Mouse (Mus musculus): ENCODE data around the gene Nrd1.

Nrd1 gene

GRCm38 (mm10) chr4:109025061-109025460 lies 24.6 kb downstream of the Nrd1 start:
- intact Hi-C loops (cut with DNase I): no loop called here

GRCm38 (mm10) chr4:109026543-109026942 lies 26.1 kb downstream of the Nrd1 start:
- intact Hi-C loops (cut with DNase I): no loop called here

- intact Hi-C loops (cut with DNase I): no loop called here
These were observed 29.4 kb downstream of the Nrd1 start for GRCm38 (mm10) chr4:109029857-109030256.

GRCm38 (mm10) chr4:109030266-109030665 lies 29.8 kb downstream of the Nrd1 start:
- intact Hi-C loops (cut with DNase I): no loop called here

GRCm38 (mm10) chr4:109036327-109036726 lies 35.9 kb downstream of the Nrd1 start:
- intact Hi-C loops (cut with DNase I): no loop called here

- intact Hi-C loops (cut with DNase I): no loop called here
These were observed 42.3 kb downstream of the Nrd1 start for GRCm38 (mm10) chr4:109042739-109043138.

- intact Hi-C loops (cut with DNase I): no loop called here
These were observed 42.8 kb downstream of the Nrd1 start for GRCm38 (mm10) chr4:109043294-109043693.

GRCm38 (mm10) chr4:109043756-109044155 lies 43.3 kb downstream of the Nrd1 start:
- intact Hi-C loops (cut with DNase I): no loop called here

- intact Hi-C loops (cut with DNase I): no loop called here
These were observed 47.8 kb downstream of the Nrd1 start for GRCm38 (mm10) chr4:109048258-109048657.

- intact Hi-C loops (cut with DNase I): no loop called here
These were observed 51.8 kb downstream of the Nrd1 start for GRCm38 (mm10) chr4:109052282-109052681.

- intact Hi-C loops (cut with DNase I): no loop called here
These were observed 53.5 kb downstream of the Nrd1 start for GRCm38 (mm10) chr4:109054003-109054402.

GRCm38 (mm10) chr4:109056351-109056750 lies 55.9 kb downstream of the Nrd1 start:
- intact Hi-C loops (cut with DNase I): loop anchor here (5.0 kb wide), 1 partner anchor 91 kb away; no protein-coding TSS in a partner anchor

- intact Hi-C loops (cut with DNase I): loop anchor here (5.0 kb wide), 1 partner anchor 90 kb away; no protein-coding TSS in a partner anchor
These were observed 57.2 kb downstream of the Nrd1 start for GRCm38 (mm10) chr4:109057640-109058039.

GRCm38 (mm10) chr4:109059255-109059821 lies 58.9 kb downstream of the Nrd1 start:
- intact Hi-C loops (cut with DNase I): loop anchor here (5.0 kb wide), 1 partner anchor 88 kb away; no protein-coding TSS in a partner anchor

GRCm38 (mm10) chr4:109064941-109065340 lies 64.5 kb downstream of the Nrd1 start:
- intact Hi-C loops (cut with DNase I): no loop called here

- intact Hi-C loops (cut with DNase I): no loop called here
These were observed 65.3 kb downstream of the Nrd1 start for GRCm38 (mm10) chr4:109065714-109066113.

GRCm38 (mm10) chr4:109072891-109073290 lies 72.4 kb downstream of the Nrd1 start:
- intact Hi-C loops (cut with DNase I): no loop called here

- intact Hi-C loops (cut with DNase I): no loop called here
These were observed 72.8 kb downstream of the Nrd1 start for GRCm38 (mm10) chr4:109073296-109073695.

- intact Hi-C loops (cut with DNase I): no loop called here
These were observed 78.5 kb downstream of the Nrd1 start for GRCm38 (mm10) chr4:109078941-109079340.

- intact Hi-C loops (cut with DNase I): no loop called here
These were observed 79.2 kb downstream of the Nrd1 start for GRCm38 (mm10) chr4:109079676-109080075.

GRCm38 (mm10) chr4:109080118-109080517 lies 79.7 kb downstream of the Nrd1 start:
- intact Hi-C loops (cut with DNase I): no loop called here

- intact Hi-C loops (cut with DNase I): no loop called here
These were observed 88.7 kb downstream of the Nrd1 start for GRCm38 (mm10) chr4:109089171-109089570.

- intact Hi-C loops (cut with DNase I): no loop called here
These were observed 89.5 kb downstream of the Nrd1 start for GRCm38 (mm10) chr4:109089999-109090398.
